Mouse (Mus musculus): ENCODE data around the gene Nhej1. TPM values are rescaled to one million over a fixed set of nuclear protein-coding genes. Genes with fewer than 3 reads are reported as not detected.

Nhej1 gene
- polyA plus RNA-seq, 1 experiment: 3.7 TPM

DNA sequence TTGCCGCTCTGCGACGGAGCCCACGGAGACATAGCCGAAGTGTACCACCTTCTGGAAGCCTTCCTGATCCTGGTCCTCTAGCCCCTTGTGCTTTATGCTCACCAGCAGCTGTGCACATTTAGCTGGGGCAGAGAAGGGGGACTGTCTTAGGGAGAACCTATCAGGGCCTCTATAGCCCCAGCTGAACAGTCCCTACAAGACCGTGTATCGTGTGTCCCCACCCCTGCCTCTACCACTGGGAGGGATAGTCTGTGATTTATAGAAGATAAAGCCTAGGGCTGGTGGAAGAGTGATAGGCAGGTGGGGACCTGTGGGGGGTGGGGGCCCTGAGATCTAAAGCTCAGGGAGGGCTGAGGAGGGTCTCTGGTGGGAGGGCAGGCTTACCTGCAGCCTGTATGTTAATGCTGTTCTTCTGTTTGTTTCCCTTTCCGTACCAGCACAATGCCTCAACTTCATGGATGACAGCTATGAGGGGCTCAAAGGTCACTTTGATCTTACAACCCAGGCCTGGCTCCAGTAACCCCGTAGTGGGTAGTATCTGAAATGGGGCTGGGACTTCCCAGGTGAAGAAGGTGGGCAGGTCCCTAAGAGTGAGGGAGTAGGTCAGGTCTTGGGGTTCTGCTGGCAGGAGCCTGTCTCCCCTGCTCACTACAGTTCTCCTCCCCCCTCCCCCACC, 197.2 kb downstream of the Nhej1 start:
- Histone ChIP-seq H3K9ac (ENCODE audit: low read depth, poor library complexity, severe bottlenecking) (no peak overlapping the region), H3K36me3 (ENCODE audit: control insufficient read depth, insufficient read depth, low read length, poor library complexity, severe bottlenecking) (no peaks in the 10 kb centered on the region), H3K4me1 (ENCODE audit: control insufficient read depth, insufficient read depth, low read length) (no peaks in the 10 kb centered on the region), H3K9me3 (replicated peaks; ENCODE audit: control insufficient read depth, insufficient read depth, low read length, poor library complexity, severe bottlenecking) (no peaks in the 10 kb centered on the region), H3K27me3 (ENCODE audit: control insufficient read depth, insufficient read depth, low read length, poor library complexity, severe bottlenecking) (no peaks in the 10 kb centered on the region), H3K27ac (ENCODE audit: insufficient read depth, low read length) (no peak overlapping the region), H3K4me3 (ENCODE audit: low read depth, low read length) (no peak overlapping the region)
- TF ChIP-seq CTCF (IDR thresholded peaks at IDR 0.05; ENCODE audit: low read depth, low read length) (no peak), POLR2A (IDR thresholded peaks at IDR 0.05; ENCODE audit: insufficient read depth, low read length) (no peak), EP300 (IDR thresholded peaks at IDR 0.05; ENCODE audit: insufficient read depth, low read depth, low read length) (no peak)

DNA sequence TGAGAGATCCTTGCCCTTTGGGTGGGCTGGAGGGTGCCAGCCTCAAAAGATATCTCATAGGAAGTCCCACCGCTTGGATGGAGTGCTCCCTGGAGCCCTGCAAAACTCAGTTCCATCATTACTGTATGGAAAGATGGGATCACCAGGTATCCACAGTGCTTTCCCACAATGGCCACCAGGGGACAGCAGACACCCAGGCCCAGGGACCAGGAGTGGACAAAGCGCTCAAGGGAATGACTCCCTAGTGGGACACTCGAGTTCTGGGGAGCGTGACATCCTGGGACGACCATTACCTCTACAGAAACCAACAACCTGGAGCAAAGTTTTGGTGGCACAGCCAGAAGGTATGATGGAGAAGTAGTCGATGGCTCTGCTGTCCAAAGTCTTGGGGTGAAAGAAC, 198.3 kb downstream of the Nhej1 start:
- no peaks in the 10 kb centered on the region for H3K4me1 ChIP-seq (ENCODE audit: control insufficient read depth, insufficient read depth, low read length)
- no peaks in the 10 kb centered on the region for H3K36me3 ChIP-seq (ENCODE audit: control insufficient read depth, insufficient read depth, low read length, poor library complexity, severe bottlenecking)
- no peak overlapping the region for H3K9ac ChIP-seq (ENCODE audit: low read depth, poor library complexity, severe bottlenecking)
- TF ChIP-seq CTCF (IDR thresholded peaks at IDR 0.05; ENCODE audit: low read depth, low read length): peak; percentile 81
- TF ChIP-seq POLR2A (IDR thresholded peaks at IDR 0.05; ENCODE audit: insufficient read depth, low read length): no peak
- no peaks in the 10 kb centered on the region for H3K9me3 ChIP-seq (replicated peaks; ENCODE audit: control insufficient read depth, insufficient read depth, low read length, poor library complexity, severe bottlenecking)
- no peak overlapping the region for H3K27ac ChIP-seq (ENCODE audit: insufficient read depth, low read length)
- no peak overlapping the region for H3K4me3 ChIP-seq (ENCODE audit: low read depth, low read length)
- H3K27me3 ChIP-seq (ENCODE audit: control insufficient read depth, insufficient read depth, low read length, poor library complexity, severe bottlenecking): no peaks in the 10 kb centered on the region

DNA sequence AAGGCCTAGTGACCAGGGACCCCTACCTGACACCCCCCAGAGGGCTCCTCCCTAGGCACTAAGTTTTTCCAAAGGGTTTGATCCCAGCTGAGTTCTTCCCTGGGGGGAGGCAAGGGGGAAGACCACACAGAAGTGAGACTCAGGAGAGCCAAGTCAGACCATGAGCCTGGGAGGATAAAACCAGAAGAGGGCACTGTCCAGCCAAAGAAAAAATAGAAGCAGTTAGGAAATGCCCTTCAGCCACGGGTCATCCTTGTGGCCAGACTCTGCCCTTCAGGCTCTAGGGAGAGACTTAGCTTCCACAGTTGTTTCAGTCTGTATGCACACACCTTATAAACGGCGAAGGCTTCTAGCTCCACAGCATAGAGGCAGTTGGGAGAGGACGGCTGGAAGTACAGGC, 200.5 kb downstream of the Nhej1 start:
- Histone ChIP-seq H3K36me3 (ENCODE audit: control insufficient read depth, insufficient read depth, low read length, poor library complexity, severe bottlenecking) (no peaks in the 10 kb centered on the region), H3K9ac (ENCODE audit: low read depth, poor library complexity, severe bottlenecking) (no peak overlapping the region), H3K9me3 (replicated peaks; ENCODE audit: control insufficient read depth, insufficient read depth, low read length, poor library complexity, severe bottlenecking) (no peaks in the 10 kb centered on the region), H3K4me1 (ENCODE audit: control insufficient read depth, insufficient read depth, low read length) (no peaks in the 10 kb centered on the region), H3K27me3 (ENCODE audit: control insufficient read depth, insufficient read depth, low read length, poor library complexity, severe bottlenecking) (no peaks in the 10 kb centered on the region), H3K27ac (ENCODE audit: insufficient read depth, low read length) (no peak overlapping the region), H3K4me3 (ENCODE audit: low read depth, low read length) (no peak overlapping the region)
- TF ChIP-seq POLR2A (IDR thresholded peaks at IDR 0.05; ENCODE audit: insufficient read depth, low read length) (no peak), EP300 (IDR thresholded peaks at IDR 0.05; ENCODE audit: insufficient read depth, low read depth, low read length) (no peak), CTCF (IDR thresholded peaks at IDR 0.05; ENCODE audit: low read depth, low read length) (peak; percentile 7)

Other genes with a start within 250 kb of the Nhej1 start
- not detected in 2 replicates for gene Fev, start 239.8 kb downstream of the Nhej1 start, polyA plus RNA-seq (2011; ENCODE audit: insufficient read depth, insufficient read length, low read depth, missing spikeins)
- gene Cryba2, start 232.1 kb downstream of the Nhej1 start, polyA plus RNA-seq (2011; ENCODE audit: insufficient read depth, insufficient read length, low read depth, missing spikeins): not detected in 2 replicates
- 0.17 TPM in 1 of 2 replicates, not detected in the other for gene Cfap65, start 189.6 kb downstream of the Nhej1 start, polyA plus RNA-seq (2011; ENCODE audit: insufficient read depth, insufficient read length, low read depth, missing spikeins)
- gene Ihh, start 173.5 kb downstream of the Nhej1 start, polyA plus RNA-seq (2011; ENCODE audit: insufficient read depth, insufficient read length, low read depth, missing spikeins): 0.24 TPM in 1 of 2 replicates, not detected in the other
- gene Slc23a3, start 8.7 kb upstream of the Nhej1 start, polyA plus RNA-seq (2011; ENCODE audit: insufficient read depth, insufficient read length, low read depth, missing spikeins): not detected in 2 replicates
- 20.0 and 23.9 TPM in 2 replicates for gene Cnppd1, start 17.5 kb upstream of the Nhej1 start, polyA plus RNA-seq (2011; ENCODE audit: insufficient read depth, insufficient read length, low read depth, missing spikeins)
- gene Retreg2, start 17.6 kb upstream of the Nhej1 start, polyA plus RNA-seq (2011; ENCODE audit: insufficient read depth, insufficient read length, low read depth, missing spikeins): 21.9 and 22.7 TPM in 2 replicates
- gene Zfand2b, start 43.4 kb upstream of the Nhej1 start, polyA plus RNA-seq (2011; ENCODE audit: insufficient read depth, insufficient read length, low read depth, missing spikeins): 10.9 and 13.0 TPM in 2 replicates
- 8.8 and 10.8 TPM in 2 replicates for gene Abcb6, start 55.2 kb upstream of the Nhej1 start, polyA plus RNA-seq (2011; ENCODE audit: insufficient read depth, insufficient read length, low read depth, missing spikeins)
- gene Ankzf1, start 67.0 kb upstream of the Nhej1 start, polyA plus RNA-seq (2011; ENCODE audit: insufficient read depth, insufficient read length, low read depth, missing spikeins): 17.0 and 17.4 TPM in 2 replicates
- 10.3 and 10.6 TPM in 2 replicates for gene Atg9a, start 67.0 kb upstream of the Nhej1 start, polyA plus RNA-seq (2011; ENCODE audit: insufficient read depth, insufficient read length, low read depth, missing spikeins)
- 5.1 and 10.6 TPM in 2 replicates for gene Glb1l, start 85.6 kb upstream of the Nhej1 start, polyA plus RNA-seq (2011; ENCODE audit: insufficient read depth, insufficient read length, low read depth, missing spikeins)
- 27.8 and 37.4 TPM in 2 replicates for gene Stk16, start 85.6 kb upstream of the Nhej1 start, polyA plus RNA-seq (2011; ENCODE audit: insufficient read depth, insufficient read length, low read depth, missing spikeins)
- 97.4 and 113 TPM in 2 replicates for gene Tuba4a, start 94.7 kb upstream of the Nhej1 start, polyA plus RNA-seq (2011; ENCODE audit: insufficient read depth, insufficient read length, low read depth, missing spikeins)
- not detected in 2 replicates for gene A630095N17Rik, start 106.9 kb upstream of the Nhej1 start, polyA plus RNA-seq (2011; ENCODE audit: insufficient read depth, insufficient read length, low read depth, missing spikeins)
- 18.9 and 23.8 TPM in 2 replicates for gene Dnajb2, start 111.2 kb upstream of the Nhej1 start, polyA plus RNA-seq (2011; ENCODE audit: insufficient read depth, insufficient read length, low read depth, missing spikeins)
- 9.1 and 10.1 TPM in 2 replicates for gene Ptprn, start 139.3 kb upstream of the Nhej1 start, polyA plus RNA-seq (2011; ENCODE audit: insufficient read depth, insufficient read length, low read depth, missing spikeins)
- gene Resp18, start 153.2 kb upstream of the Nhej1 start, polyA plus RNA-seq (2011; ENCODE audit: insufficient read depth, insufficient read length, low read depth, missing spikeins): not detected in 2 replicates
- gene Dnpep, start 192.8 kb upstream of the Nhej1 start, polyA plus RNA-seq (2011; ENCODE audit: insufficient read depth, insufficient read length, low read depth, missing spikeins): 104 and 105 TPM in 2 replicates
- 18.2 and 23.3 TPM in 2 replicates for gene Des, start 235.1 kb upstream of the Nhej1 start, polyA plus RNA-seq (2011; ENCODE audit: insufficient read depth, insufficient read length, low read depth, missing spikeins)